Mouse (Mus musculus) small intestine, adult 2 months (tissue): ENCODE data around the gene Hba-a1. TPM values are rescaled to one million over a fixed set of nuclear protein-coding genes. Genes with fewer than 3 reads are reported as not detected.
A peak's percentile ranks its signal among the peaks of the same experiment; 100 is the strongest.

Experiments used
- H3K27ac ChIP-seq: fragments of 200-500 bp; 2 replicates; pipeline ENCODE4 v1.5.1; 2012; ENCODE audit warnings: low read depth, low read length, control low read depth, inconsistent platforms; ENCODE audit not compliant: insufficient read depth
- H3K27me3 ChIP-seq: fragments of 200-500 bp; 2 replicates; pipeline ENCODE4 v1.6.1; 2012; ENCODE audit warnings: mild to moderate bottlenecking, moderate library complexity, low read length, inconsistent platforms; ENCODE audit not compliant: control insufficient read depth, insufficient read depth
- H3K36me3 ChIP-seq: fragments of 200-500 bp; 2 replicates; pipeline ENCODE4 v1.6.1; 2012; ENCODE audit warnings: mild to moderate bottlenecking, low read length, control low read depth, inconsistent platforms; ENCODE audit not compliant: control insufficient read depth, insufficient read depth
- H3K4me1 ChIP-seq: fragments of 200-500 bp; 2 replicates; pipeline ENCODE4 v1.6.1; 2012; ENCODE audit warnings: low read length, inconsistent platforms, mixed read lengths; ENCODE audit not compliant: control insufficient read depth, insufficient read depth, insufficient read length
- H3K4me3 ChIP-seq: fragments of 200-500 bp; 2 replicates; pipeline ENCODE4 v1.5.1; 2012; ENCODE audit warnings: low read depth, mild to moderate bottlenecking, control low read depth, inconsistent platforms, low read length, moderate library complexity
- CTCF ChIP-seq: fragments of 200-500 bp; IDR thresholded peaks from 2 replicates; pipeline ENCODE4 v1.5.1; 2012; ENCODE audit warnings: low read depth, mild to moderate bottlenecking, control low read depth, inconsistent platforms, low read length, moderate library complexity, mixed read lengths; ENCODE audit not compliant: insufficient replicate concordance, insufficient read length; ENCODE audit errors: extremely low read depth
- POLR2A ChIP-seq: fragments of 200-500 bp; IDR thresholded peaks from 2 replicates; pipeline ENCODE4 v1.6.1; 2012; ENCODE audit warnings: low read depth, mild to moderate bottlenecking, control low read depth, inconsistent platforms, low read length, moderate library complexity
- WGBS: fragments of 180-500 bp; shearing (Covaris S2); methylation state at CpG from one replicate; pipeline ENCODE4 v1.1.7; 2018; 5-methylcytosine and 5-hydroxymethylcytosine counted together
- polyA plus RNA-seq: library from polyadenylated mRNA; depleted of rRNA; stranded (reverse); fragments of >200 nt; gene quantifications from 2 replicates; pipeline ENCODE4 v1.2.3, GENCODE M21; 2012

Gene Hba-a1
- polyA plus RNA-seq, 1 experiment: 70.6 TPM

DNA sequence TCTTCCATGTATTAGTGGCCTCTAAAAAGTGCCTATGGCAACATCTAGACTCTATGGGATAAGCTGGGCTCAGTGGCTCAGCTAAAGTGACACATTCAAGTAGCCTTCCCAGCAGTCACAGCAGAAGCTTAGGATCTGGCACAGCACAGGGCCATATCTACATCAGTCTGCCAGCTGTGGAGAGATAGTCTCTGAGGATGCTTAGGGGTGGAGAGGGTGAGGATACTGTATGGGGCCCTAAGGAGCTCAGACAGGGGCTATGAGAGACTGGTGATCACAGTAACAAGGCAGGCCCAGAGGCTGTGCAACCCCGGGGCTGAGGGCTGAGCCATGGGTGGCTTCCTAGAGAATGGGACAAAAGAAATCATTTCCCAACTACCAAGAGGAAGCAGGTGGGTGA is 23.7 kb downstream of the Hba-a1 start:
- no peak overlapping the region for H3K27ac ChIP-seq
- no peak for TF ChIP-seq POLR2A
- H3K4me3 ChIP-seq: no peak overlapping the region
- 71% methylated on average over 1 of the region's 1 CpGs for WGBS
- no peaks in the 10 kb centered on the region for H3K36me3 ChIP-seq
- no peaks in the 10 kb centered on the region for H3K27me3 ChIP-seq
- H3K4me1 ChIP-seq: no peaks in the 10 kb centered on the region

DNA sequence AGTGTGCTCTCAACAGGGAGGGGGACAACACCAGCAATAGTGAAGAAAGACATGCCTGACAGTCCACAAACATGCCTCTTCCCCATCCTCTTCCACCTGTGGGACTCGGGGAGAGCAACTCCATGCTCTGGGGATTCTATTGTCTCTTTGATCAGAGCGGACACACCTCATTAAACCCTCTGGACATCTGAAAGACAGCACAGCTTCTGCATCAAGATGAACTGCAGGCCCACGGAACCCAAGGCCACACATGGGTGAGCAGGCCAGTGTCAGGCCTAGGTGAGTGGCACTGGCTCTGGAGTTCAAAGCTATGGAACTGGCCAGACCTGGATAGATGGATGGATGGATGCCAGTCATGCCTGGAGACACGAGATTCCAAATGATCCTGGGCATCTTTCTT is 26.1 kb downstream of the Hba-a1 start:
- WGBS: 63% methylated on average over 4 of the region's 4 CpGs

DNA sequence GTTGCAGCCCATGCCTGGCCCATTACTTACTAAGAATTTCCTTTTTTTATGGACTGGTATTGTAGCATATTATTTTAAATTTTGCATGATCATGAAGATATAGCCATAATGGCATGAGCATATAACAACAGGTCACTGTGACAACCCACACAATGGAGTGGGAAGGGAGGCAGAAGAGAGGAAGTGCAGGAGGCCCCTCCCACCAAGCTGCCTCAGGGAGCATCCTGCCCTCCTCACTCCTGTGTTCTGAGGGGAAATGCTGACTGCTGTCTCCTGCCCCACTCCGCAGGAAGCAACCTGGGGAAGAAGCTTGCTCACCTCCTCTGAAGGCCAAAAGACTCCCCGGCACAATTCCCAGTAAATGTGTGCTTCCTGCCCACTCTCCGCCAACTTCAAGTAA is 26.6 kb downstream of the Hba-a1 start:
- TF ChIP-seq CTCF (no peak), POLR2A (no peak)
- WGBS: 69% methylated on average over 3 of the region's 3 CpGs
- H3K27me3 ChIP-seq: no peaks in the 10 kb centered on the region
- H3K36me3 ChIP-seq: no peaks in the 10 kb centered on the region
- H3K27ac ChIP-seq: no peak overlapping the region
- H3K4me3 ChIP-seq: no peak overlapping the region
- no peaks in the 10 kb centered on the region for H3K4me1 ChIP-seq

More for the DNA sequence above, 26.1 kb downstream of the Hba-a1 start:
- Histone ChIP-seq H3K4me3 (no peak overlapping the region), H3K4me1 (no peaks in the 10 kb centered on the region), H3K27me3 (no peaks in the 10 kb centered on the region), H3K36me3 (no peaks in the 10 kb centered on the region), H3K27ac (no peak overlapping the region)
- TF ChIP-seq POLR2A (no peak), CTCF (no peak)

DNA sequence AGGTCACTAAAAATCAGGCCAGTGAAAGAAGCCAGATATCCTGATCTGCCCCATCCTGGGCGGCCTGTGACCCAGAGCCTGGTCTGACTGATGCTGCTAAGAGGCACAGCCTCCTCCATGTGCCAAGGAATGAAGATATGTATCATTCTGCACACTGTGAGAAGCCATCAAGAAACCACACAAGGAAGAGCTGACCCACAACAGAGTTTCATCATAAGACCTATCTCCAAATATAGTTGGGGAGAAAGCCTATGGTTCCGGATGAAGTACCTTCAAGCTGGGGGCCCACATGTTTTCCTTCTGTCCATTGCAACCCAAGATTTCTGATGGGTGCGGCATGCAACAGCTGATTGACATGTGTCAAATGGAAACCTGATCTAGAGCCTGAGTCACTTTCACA is 32.7 kb downstream of the Hba-a1 start:
- Histone ChIP-seq H3K4me3 (no peak overlapping the region), H3K4me1 (no peaks in the 10 kb centered on the region), H3K27me3 (no peaks in the 10 kb centered on the region), H3K27ac (no peak overlapping the region), H3K36me3 (no peaks in the 10 kb centered on the region)
- WGBS: 73% methylated on average over 3 of the region's 3 CpGs
- TF ChIP-seq POLR2A: no peak
- TF ChIP-seq CTCF: no peak

- Histone ChIP-seq H3K27ac (no peak overlapping the region), H3K4me1 (no peaks in the 10 kb centered on the region), H3K4me3 (no peak overlapping the region), H3K36me3 (no peaks in the 10 kb centered on the region), H3K27me3 (no peaks in the 10 kb centered on the region)
- TF ChIP-seq POLR2A (no peak), CTCF (no peak)
- WGBS: 60% methylated on average over 11 of the region's 11 CpGs
Measured at GRCm38 (mm10) chr11:32320507-32321195, 37.3 kb downstream of the Hba-a1 start.

DNA sequence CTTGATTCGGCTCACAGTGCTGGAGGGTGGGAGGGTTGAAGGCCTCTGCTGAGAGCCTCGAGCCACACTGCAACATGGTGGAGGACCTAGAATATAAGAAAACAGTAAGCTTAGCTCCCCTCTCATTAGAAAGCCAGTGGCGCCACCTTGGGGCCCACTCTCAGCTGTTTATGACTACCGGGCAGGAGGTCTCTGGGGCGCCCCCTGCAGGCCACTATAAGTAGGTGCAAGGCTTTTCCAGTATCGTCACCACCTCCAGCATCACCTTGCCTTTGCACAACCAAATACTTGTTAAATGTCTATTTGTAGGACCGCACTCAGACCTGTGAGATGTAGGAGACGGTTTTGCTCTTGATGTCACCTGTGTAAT is 37.9 kb downstream of the Hba-a1 start:
- no peaks in the 10 kb centered on the region for H3K4me1 ChIP-seq
- H3K27ac ChIP-seq: no peak overlapping the region
- H3K4me3 ChIP-seq: no peak overlapping the region
- H3K36me3 ChIP-seq: no peaks in the 10 kb centered on the region
- WGBS: 33% methylated on average over 8 of the region's 8 CpGs
- no peaks in the 10 kb centered on the region for H3K27me3 ChIP-seq
- TF ChIP-seq CTCF: peak; percentile 74; the same call in 1 of the 2 replicates
- no peak for TF ChIP-seq POLR2A

DNA sequence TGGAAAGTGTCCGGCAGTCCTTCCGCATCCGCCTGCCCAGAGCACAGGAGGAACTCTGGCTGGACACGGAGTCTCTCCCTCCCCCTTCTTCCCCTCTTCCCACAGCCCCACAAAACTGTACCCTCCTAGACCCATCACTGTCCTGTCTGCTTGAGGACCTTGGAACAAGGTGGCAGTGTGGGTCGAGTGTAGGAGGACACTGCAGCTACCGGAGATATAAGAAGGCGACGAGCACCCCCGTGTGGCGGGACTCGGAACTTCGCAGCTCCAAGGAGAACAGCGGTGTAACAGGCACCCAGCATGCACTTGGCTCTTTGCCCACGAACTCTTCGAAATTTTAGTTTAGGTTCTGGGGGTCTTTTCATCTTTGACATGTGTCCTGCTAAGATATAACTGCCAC is 41.3 kb downstream of the Hba-a1 start:
- peak overlapping the region; percentile 54 for H3K4me3 ChIP-seq
- 11% methylated on average over 15 of the region's 15 CpGs for WGBS

More for the DNA sequence above, 41.3 kb downstream of the Hba-a1 start:
- H3K4me1 ChIP-seq: no peaks in the 10 kb centered on the region
- no peaks in the 10 kb centered on the region for H3K36me3 ChIP-seq
- peak; percentile 90 for TF ChIP-seq CTCF
- TF ChIP-seq POLR2A: no peak
- no peaks in the 10 kb centered on the region for H3K27me3 ChIP-seq
- no peak overlapping the region for H3K27ac ChIP-seq
